ENCODE assay signal across 12 mouse cellular contexts in genomic region chr2:172660916-172661315, GRCm38 (mm10).
DNase-seq lines count a peak whose midpoint lies in the region; ATAC-seq and TF ChIP-seq lines count a peak whose summit lies in the region.
"Had no signal": no experiment of that assay in that cellular context is flagged by ENCODE, and none has a peak within 500 bp of the region (broad histone marks: within the 10 kb centered on the region; RNA-seq: fewer than 3 reads in every experiment).

No protein-coding gene starts in this region.

- H3K4me1 ChIP-seq in kidney, embryonic 15.5 days = peaks cover 11% of the 10 kb centered on the region; the same call in 1 of the 2 replicates
- 0 out of 2 replicates have a peak, but pooled peaks cover 5% of the 10 kb centered on the region for H3K4me1 ChIP-seq in kidney, embryonic 16.5 days (ENCODE audit: insufficient read depth, low read length)
- H3K4me1 ChIP-seq in embryonic facial prominence, embryonic 12.5 days = peaks cover 21% of the 10 kb centered on the region
- peaks cover 52% of the 10 kb centered on the region for H3K4me1 ChIP-seq in limb, embryonic 10.5 days

- TF ChIP-seq CTCF in brain, embryonic 14.5 days (IDR thresholded peaks at IDR 0.05; ENCODE audit: borderline replicate concordance, extremely low read depth, insufficient read depth, insufficient read length) = no peak

- no peak overlapping the region for H3K27ac ChIP-seq in kidney, embryonic 15.5 days
- H3K27ac ChIP-seq in kidney, embryonic 16.5 days (ENCODE audit: low read length) = no peak overlapping the region
- H3K27ac ChIP-seq in embryonic facial prominence, embryonic 12.5 days = peak overlapping the region; percentile 66; the same call in 1 of the 2 replicates
- H3K27ac ChIP-seq in limb, embryonic 10.5 days = peak overlapping the region; percentile 84
- H3K27ac ChIP-seq: heart, embryonic 13.5 days; liver, embryonic 14.5 days had no signal

- no peaks in the 10 kb centered on the region for H3K9me3 ChIP-seq in kidney, embryonic 15.5 days (replicated peaks)
- peaks cover 4% of the 10 kb centered on the region; the same call in 1 of the 2 replicates for H3K9me3 ChIP-seq in kidney, embryonic 16.5 days (ENCODE audit: low read length)
- no peaks in the 10 kb centered on the region for H3K9me3 ChIP-seq in embryonic facial prominence, embryonic 12.5 days
- no peaks in the 10 kb centered on the region; the same call in 1 of the 2 replicates for H3K9me3 ChIP-seq in limb, embryonic 10.5 days (replicated peaks)

- peaks cover 50% of the 10 kb centered on the region for H3K27me3 ChIP-seq in kidney, embryonic 15.5 days
- peaks cover 42% of the 10 kb centered on the region for H3K27me3 ChIP-seq in kidney, embryonic 16.5 days (ENCODE audit: insufficient read depth, low read length)
- H3K27me3 ChIP-seq in embryonic facial prominence, embryonic 12.5 days = peaks cover 5% of the 10 kb centered on the region; the same call in 1 of the 2 replicates
- H3K27me3 ChIP-seq in limb, embryonic 10.5 days (ENCODE audit: low read depth, poor library complexity, severe bottlenecking) = peaks cover 12% of the 10 kb centered on the region

- peak; percentile 86 for DNase-seq in brain, embryonic 14.5 days (ENCODE audit: low read depth)
- peak; percentile 89 for DNase-seq in limb, embryonic 10.5 days (ENCODE audit: low spot score)
- DNase-seq in spleen, postnatal 10 days (ENCODE audit: low spot score in 2 of 2) = no peak
- no peak for DNase-seq in thymus, postnatal 4 days
- no peak for DNase-seq in gastrocnemius, postnatal 4 days (ENCODE audit: low spot score in 2 of 2)
- DNase-seq: cerebellum, adult 9-11 months; layer of hippocampus, adult 9-11 months had no signal

- no peak for TF ChIP-seq POLR2A in brain, embryonic 14.5 days (IDR thresholded peaks at IDR 0.05; ENCODE audit: borderline replicate concordance, extremely low read depth, insufficient read depth, insufficient read length, poor library complexity, severe bottlenecking)

- 0 out of 2 replicates have a peak overlapping the region, but pooled peaks have one; percentile 5 for H3K4me2 ChIP-seq in kidney, embryonic 15.5 days
- no peak overlapping the region for H3K4me2 ChIP-seq in kidney, embryonic 16.5 days (replicated peaks; ENCODE audit: low read depth, low read length)
- peak overlapping the region; percentile 5; the same call in 1 of the 2 replicates for H3K4me2 ChIP-seq in embryonic facial prominence, embryonic 12.5 days (replicated peaks)

- H3K4me3 ChIP-seq in kidney, embryonic 15.5 days (replicated peaks) = no peak overlapping the region
- H3K4me3 ChIP-seq in kidney, embryonic 16.5 days (ENCODE audit: low read length) = no peak overlapping the region
- H3K4me3 ChIP-seq in embryonic facial prominence, embryonic 12.5 days = no peak overlapping the region
- H3K4me3 ChIP-seq in limb, embryonic 10.5 days = peak overlapping the region; percentile 18; the same call in 1 of the 2 replicates
- H3K4me3 ChIP-seq: heart, embryonic 13.5 days had no signal

- H3K9ac ChIP-seq in kidney, embryonic 15.5 days = no peak overlapping the region
- no peak overlapping the region for H3K9ac ChIP-seq in kidney, embryonic 16.5 days (replicated peaks; ENCODE audit: low read length)
- no peak overlapping the region for H3K9ac ChIP-seq in embryonic facial prominence, embryonic 12.5 days
- H3K9ac ChIP-seq: heart, embryonic 13.5 days; liver, embryonic 14.5 days had no signal

- WGBS in kidney, embryonic 15.5 days = 5% methylated on average over 7 of the region's 7 CpGs
- 6% methylated on average over 7 of the region's 7 CpGs for WGBS in kidney, embryonic 16.5 days
- WGBS in embryonic facial prominence, embryonic 12.5 days = 4% methylated on average over 7 of the region's 7 CpGs
- under 1% methylated on average over 7 of the region's 7 CpGs for WGBS in limb, embryonic 10.5 days

- no peak for ATAC-seq in kidney, embryonic 15.5 days (replicated peaks; ENCODE audit: low FRiP score)
- ATAC-seq in kidney, embryonic 16.5 days (ENCODE audit: low FRiP score, low TSS enrichment) = no peak
- ATAC-seq in embryonic facial prominence, embryonic 12.5 days (ENCODE audit: insufficient number of reproducible peaks, insufficient read depth, low FRiP score, low TSS enrichment) = no peak

- H3K36me3 ChIP-seq in kidney, embryonic 15.5 days = no peaks in the 10 kb centered on the region
- H3K36me3 ChIP-seq in kidney, embryonic 16.5 days (ENCODE audit: insufficient read depth, low read length) = no peaks in the 10 kb centered on the region
- H3K36me3 ChIP-seq in embryonic facial prominence, embryonic 12.5 days = no peaks in the 10 kb centered on the region
- H3K36me3 ChIP-seq in limb, embryonic 10.5 days = no peaks in the 10 kb centered on the region
- H3K36me3 ChIP-seq: heart, embryonic 13.5 days had no signal

Comparison
In these comparisons a context has a peak if more than half of its experiments do, and no peak if none do; other contexts are left out.
1. H3K27ac ChIP-seq: peak in embryonic facial prominence, embryonic 12.5 days (single experiment) and limb, embryonic 10.5 days (single experiment); none in kidney, embryonic 15.5 days (single experiment) and kidney, embryonic 16.5 days (single experiment).
2. DNase-seq: peak in brain, embryonic 14.5 days (single experiment) and limb, embryonic 10.5 days (single experiment); none in spleen, postnatal 10 days (0 of 2), thymus, postnatal 4 days (single experiment) and gastrocnemius, postnatal 4 days (0 of 2).